Mouse (Mus musculus) CH12.LX (cell line): ENCODE data around the gene Plcb1. TPM values are rescaled to one million over a fixed set of nuclear protein-coding genes. Genes with fewer than 3 reads are reported as not detected.

ENCODE experiments used
- DNase-seq: peaks from one replicate; pipeline ENCODE4 v3.0.0-alpha.2; 2013; ENCODE audit errors: extremely low read depth
- H3K27ac ChIP-seq: 2 replicates; pipeline ENCODE4 v1.5.1; 2012; ENCODE audit warnings: low read depth, mild to moderate bottlenecking, control low read depth, moderate library complexity; ENCODE audit not compliant: insufficient read depth
- H3K27me3 ChIP-seq: replicated peaks from 2 replicates; pipeline ENCODE3; 2012; ENCODE audit warnings: inconsistent platforms
- H3K36me3 ChIP-seq, 2 experiments: replicated peaks in 1 of 2; 2 replicates each; pipeline versions ENCODE3 to v1.6.1; 2012; ENCODE audit warnings: inconsistent platforms in 1 of 2, low read length in 1 of 2, mild to moderate bottlenecking in 1 of 2, mixed read lengths in 1 of 2, moderate library complexity in 1 of 2; ENCODE audit not compliant: control insufficient read depth in 1 of 2, insufficient read depth in 1 of 2
- H3K4me1 ChIP-seq, 2 experiments: 2 replicates each; pipeline ENCODE4 v1.6.1; 2012; ENCODE audit warnings: inconsistent platforms in 1 of 2, moderate library complexity in 1 of 2; ENCODE audit not compliant: insufficient read depth in 2 of 2, control insufficient read depth in 1 of 2
- H3K4me2 ChIP-seq: 2 replicates; pipeline ENCODE4 v1.6.1; 2012; ENCODE audit warnings: low read depth, mild to moderate bottlenecking, control low read depth; ENCODE audit not compliant: poor library complexity, insufficient read depth, severe bottlenecking
- H3K4me3 ChIP-seq, 3 experiments: fragments of 150-350 bp in 1 of 3; sonication (generic) in 1 of 3; replicated peaks in 1 of 3; 2 replicates each; pipeline versions ENCODE3 to v1.5.1; 2011 to 2012; ENCODE audit warnings: low read depth in 2 of 3, low read length in 2 of 3, mild to moderate bottlenecking in 2 of 3, moderate library complexity in 2 of 3, control low read depth in 1 of 3, improper control_type of control experiment in 1 of 3, inconsistent platforms in 1 of 3, mixed read lengths in 1 of 3; ENCODE audit not compliant: poor library complexity in 1 of 3
- H3K79me2 ChIP-seq: replicated peaks from 2 replicates; pipeline ENCODE4 v1.6.1; 2012; ENCODE audit warnings: mild to moderate bottlenecking, moderate library complexity; ENCODE audit not compliant: control insufficient read depth, poor library complexity, insufficient read depth, severe bottlenecking; ENCODE audit errors: extremely low read depth
- H3K9ac ChIP-seq: 2 replicates; pipeline ENCODE4 v1.6.1; 2012; ENCODE audit warnings: low read depth, mild to moderate bottlenecking, control low read depth, moderate library complexity; ENCODE audit not compliant: insufficient read depth
- H3K9me3 ChIP-seq: replicated peaks from 2 replicates; pipeline ENCODE3; 2012; ENCODE audit warnings: low read length, inconsistent platforms, mixed read lengths
- CHD2 ChIP-seq: IDR thresholded peaks from 2 replicates; pipeline ENCODE4 v1.6.1; 2011; ENCODE audit warnings: low read length, improper control_type of control experiment
- CTCF ChIP-seq, 2 experiments: IDR thresholded peaks in 1 of 2; conservative IDR thresholded peaks in 1 of 2; 2 replicates each; pipeline ENCODE4 v1.5.1; 2011 to 2012; ENCODE audit warnings: low read depth in 2 of 2, low read length in 2 of 2, improper control_type of control experiment in 1 of 2, inconsistent platforms in 1 of 2, mild to moderate bottlenecking in 1 of 2, moderate library complexity in 1 of 2
- E2F4 ChIP-seq: IDR thresholded peaks from 2 replicates; pipeline ENCODE4 v1.6.1; 2011; ENCODE audit warnings: low read depth, low read length, improper control_type of control experiment; ENCODE audit not compliant: insufficient replicate concordance
- ELF1 ChIP-seq: IDR thresholded peaks from 2 replicates; pipeline ENCODE4 v1.6.1; 2014; ENCODE audit warnings: low read depth, mild to moderate bottlenecking, inconsistent platforms, low read length, improper control_type of control experiment
- ETS1 ChIP-seq: conservative IDR thresholded peaks from 2 replicates; pipeline ENCODE4 v1.6.1; 2012; ENCODE audit warnings: low read depth, mild to moderate bottlenecking, inconsistent platforms, low read length, improper control_type of control experiment, moderate library complexity
- HCFC1 ChIP-seq: IDR thresholded peaks from 2 replicates; pipeline ENCODE4 v1.6.1; 2012; ENCODE audit warnings: low read depth, mild to moderate bottlenecking, inconsistent platforms, low read length, improper control_type of control experiment
- IRF4 ChIP-seq: IDR thresholded peaks from 2 replicates; pipeline ENCODE4 v1.6.1; 2014; ENCODE audit warnings: low read depth, mild to moderate bottlenecking, inconsistent platforms, low read length, improper control_type of control experiment
- JUN ChIP-seq: IDR thresholded peaks from 2 replicates; pipeline ENCODE4 v1.6.1; 2011; ENCODE audit warnings: low read depth, mild to moderate bottlenecking, low read length, improper control_type of control experiment, moderate library complexity; ENCODE audit not compliant: insufficient read depth
- KAT2A ChIP-seq: IDR thresholded peaks from 2 replicates; pipeline ENCODE4 v1.6.1; 2012; ENCODE audit warnings: low read length, improper control_type of control experiment, inconsistent platforms; ENCODE audit not compliant: insufficient replicate concordance
- MAX ChIP-seq: IDR thresholded peaks from 2 replicates; pipeline ENCODE4 v1.6.1; 2011; ENCODE audit warnings: low read length, improper control_type of control experiment
- MAZ ChIP-seq: IDR thresholded peaks from 2 replicates; pipeline ENCODE4 v1.6.1; 2012; ENCODE audit warnings: low read depth, mild to moderate bottlenecking, inconsistent platforms, low read length, improper control_type of control experiment, moderate library complexity
- MEF2A ChIP-seq: IDR thresholded peaks from 2 replicates; pipeline ENCODE4 v1.6.1; 2014; ENCODE audit warnings: low read depth, mild to moderate bottlenecking, inconsistent platforms, low read length, improper control_type of control experiment, borderline replicate concordance
- MYC ChIP-seq: IDR thresholded peaks from 2 replicates; pipeline ENCODE4 v1.6.1; 2011; ENCODE audit warnings: low read depth, mild to moderate bottlenecking, improper control_type of control experiment, low read length
- NELFE ChIP-seq: IDR thresholded peaks from 2 replicates; pipeline ENCODE4 v1.6.1; 2011; ENCODE audit warnings: low read depth, low read length, improper control_type of control experiment
- POLR2A ChIP-seq: IDR thresholded peaks from 2 replicates; pipeline ENCODE4 v1.6.1; 2011; ENCODE audit warnings: low read depth, mild to moderate bottlenecking, improper control_type of control experiment, low read length
- POLR2AphosphoS2 ChIP-seq: IDR thresholded peaks from 2 replicates; pipeline ENCODE4 v1.6.1; 2011; ENCODE audit warnings: low read depth, low read length, improper control_type of control experiment
- RAD21 ChIP-seq: IDR thresholded peaks from 2 replicates; pipeline ENCODE4 v1.6.1; 2011; ENCODE audit warnings: low read depth, mild to moderate bottlenecking, low read length, improper control_type of control experiment, moderate library complexity
- RCOR1 ChIP-seq: conservative IDR thresholded peaks from 2 replicates; pipeline ENCODE4 v1.6.1; 2012; ENCODE audit warnings: low read depth, mild to moderate bottlenecking, inconsistent platforms, low read length, improper control_type of control experiment
- SIN3A ChIP-seq: IDR thresholded peaks from 2 replicates; pipeline ENCODE4 v1.6.1; 2012; ENCODE audit warnings: low read length, improper control_type of control experiment, inconsistent platforms
- TBP ChIP-seq: conservative IDR thresholded peaks from 2 replicates; pipeline ENCODE4 v1.6.1; 2011; ENCODE audit warnings: low read depth, low read length, improper control_type of control experiment
- UBTF ChIP-seq: IDR thresholded peaks from 2 replicates; pipeline ENCODE4 v1.6.1; 2012; ENCODE audit warnings: low read depth, mild to moderate bottlenecking, inconsistent platforms, low read length, improper control_type of control experiment, moderate library complexity
- USF1 ChIP-seq: IDR thresholded peaks from 2 replicates; pipeline ENCODE4 v1.6.1; 2014; ENCODE audit warnings: low read depth, mild to moderate bottlenecking, inconsistent platforms, low read length, improper control_type of control experiment
- USF2 ChIP-seq: conservative IDR thresholded peaks from 2 replicates; pipeline ENCODE4 v1.6.1; 2011; ENCODE audit warnings: low read depth, low read length, improper control_type of control experiment
- ZC3H11A ChIP-seq: IDR thresholded peaks from 2 replicates; pipeline ENCODE4 v1.6.1; 2012; ENCODE audit warnings: low read depth, mild to moderate bottlenecking, inconsistent platforms, low read length, improper control_type of control experiment
- dilution Hi-C: fragments of 300-500 bp; cut with MboI; formaldehyde crosslinking; loops from 2 replicates; pipeline ENCODE4 v1.14.3; 2020; ENCODE audit warnings: low sequenced_read_pairs; ENCODE audit not compliant: extremely low pct_unique_long_range_greater_than_20kb, extremely low pct_ligation_motif_present
- in situ Hi-C: fragments of 300-500 bp; cut with MboI; formaldehyde crosslinking; loops from 3 replicates; pipeline ENCODE4 v1.14.3; 2019; ENCODE audit warnings: low sequenced_read_pairs, low pct_ligation_motif_present, low pct_unique_long_range_greater_than_20kb, mixed read lengths
- polyA plus RNA-seq: library from polyadenylated mRNA; unstranded; fragments of >175 nt; gene quantifications from 2 replicates; pipeline ENCODE4 v1.2.1, GENCODE M21; 2012; ENCODE audit warnings: low read depth; ENCODE audit not compliant: insufficient read length
- total RNA-seq, 2 experiments: library from RNA; depleted of rRNA; stranded (reverse); fragments of 300-350 nt in 1 of 2; fragments of >200 nt in 1 of 2; gene quantifications; 2 replicates each; pipeline ENCODE4 v1.2.3; 2012 to 2014

The Plcb1 gene
- total and polyA plus RNA-seq, 3 experiments: not detected

DNA sequence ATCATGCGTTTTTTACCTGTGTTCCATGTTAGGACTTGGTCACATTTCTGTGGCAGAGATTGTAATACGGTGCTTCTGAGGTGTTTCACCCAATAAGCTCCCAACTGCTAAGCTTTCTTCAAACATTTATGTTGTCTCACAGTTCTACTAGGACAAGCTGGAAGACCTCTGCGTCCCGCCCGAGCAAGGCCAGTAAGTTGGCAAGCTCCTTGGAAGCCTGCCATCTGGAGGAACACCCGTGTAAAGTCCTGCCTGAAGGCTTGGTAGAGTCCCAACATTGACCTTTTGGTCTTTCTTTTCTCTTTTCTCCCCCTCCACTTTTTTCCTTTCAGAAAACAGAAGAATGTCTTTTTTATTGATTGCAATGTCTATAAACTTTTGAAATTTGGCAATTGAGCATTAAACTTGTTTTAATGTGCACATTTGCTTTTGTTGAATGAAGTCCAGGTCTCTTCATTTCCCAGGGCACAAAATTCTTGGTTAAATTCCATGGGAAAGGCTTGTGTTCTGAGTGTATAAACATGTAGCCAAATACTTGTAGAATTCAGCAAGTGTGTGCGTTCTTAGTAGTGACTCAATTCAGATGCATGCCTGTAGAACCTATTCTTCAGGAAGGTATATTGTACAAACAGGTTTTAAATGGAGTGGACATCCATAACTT is 79.2 kb downstream of the Plcb1 start:
- Histone ChIP-seq H3K4me2 (no peak overlapping the region), H3K9ac (no peak overlapping the region), H3K9me3 (peaks cover 35% of the 10 kb centered on the region), H3K79me2 (no peaks in the 10 kb centered on the region), H3K27ac (no peak overlapping the region), H3K36me3 (no peaks in the 10 kb centered on the region), H3K4me3 (no peak overlapping the region)
- DNase-seq: no peak
- dilution Hi-C loops: no loop called here
- in situ Hi-C loops: no loop called here
- TF ChIP-seq HCFC1: no peak
- TF ChIP-seq ZC3H11A: no peak
- no peak for TF ChIP-seq JUN
- no peak for TF ChIP-seq POLR2AphosphoS2
- no peak for TF ChIP-seq CTCF (conservative IDR thresholded peaks at IDR 0.05 in 1 of 2, IDR thresholded peaks at IDR 0.05 in 1 of 2; ENCODE audit: low read depth in 2 of 2, low read length in 2 of 2)
- TF ChIP-seq USF2: no peak
- no peak for TF ChIP-seq SIN3A
- no peak for TF ChIP-seq IRF4
- TF ChIP-seq UBTF: no peak
- no peak for TF ChIP-seq POLR2A
- TF ChIP-seq, all 38 proteins: peak for 0
- Histone ChIP-seq H3K4me1 (no peaks in the 10 kb centered on the region), H3K27me3 (no peaks in the 10 kb centered on the region)

DNA sequence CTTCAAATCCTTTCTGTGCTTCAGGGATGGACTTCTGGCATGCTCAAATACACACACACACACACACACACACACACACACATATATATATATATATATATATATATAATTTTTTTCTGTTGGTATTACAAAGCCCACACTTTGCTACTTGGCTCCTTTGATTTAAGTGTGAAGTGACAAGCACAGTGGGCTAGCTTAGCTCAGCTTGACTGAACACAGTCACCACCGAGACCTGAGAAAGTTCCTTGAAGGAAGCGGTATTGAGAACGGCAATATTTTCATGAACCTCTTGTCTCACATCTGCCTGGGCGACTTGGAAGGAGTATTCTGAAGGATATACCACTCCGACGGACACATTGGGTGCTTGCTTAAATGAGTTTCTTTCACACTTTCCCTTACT is 81.5 kb downstream of the Plcb1 start:
- no peak for TF ChIP-seq MAZ
- no peak for TF ChIP-seq TBP
- TF ChIP-seq, all 38 proteins: peak for 0
- no peaks in the 10 kb centered on the region for H3K4me1 ChIP-seq
- no peaks in the 10 kb centered on the region for H3K36me3 ChIP-seq
- no peaks in the 10 kb centered on the region for H3K27me3 ChIP-seq
- dilution Hi-C loops (no loop called here), in situ Hi-C loops (no loop called here)
- DNase-seq: no peak
- no peak overlapping the region for H3K4me3 ChIP-seq
- no peak overlapping the region for H3K27ac ChIP-seq
- H3K4me2 ChIP-seq: no peak overlapping the region
- H3K9ac ChIP-seq: no peak overlapping the region
- no peaks in the 10 kb centered on the region for H3K79me2 ChIP-seq
- peaks cover 42% of the 10 kb centered on the region for H3K9me3 ChIP-seq

DNA sequence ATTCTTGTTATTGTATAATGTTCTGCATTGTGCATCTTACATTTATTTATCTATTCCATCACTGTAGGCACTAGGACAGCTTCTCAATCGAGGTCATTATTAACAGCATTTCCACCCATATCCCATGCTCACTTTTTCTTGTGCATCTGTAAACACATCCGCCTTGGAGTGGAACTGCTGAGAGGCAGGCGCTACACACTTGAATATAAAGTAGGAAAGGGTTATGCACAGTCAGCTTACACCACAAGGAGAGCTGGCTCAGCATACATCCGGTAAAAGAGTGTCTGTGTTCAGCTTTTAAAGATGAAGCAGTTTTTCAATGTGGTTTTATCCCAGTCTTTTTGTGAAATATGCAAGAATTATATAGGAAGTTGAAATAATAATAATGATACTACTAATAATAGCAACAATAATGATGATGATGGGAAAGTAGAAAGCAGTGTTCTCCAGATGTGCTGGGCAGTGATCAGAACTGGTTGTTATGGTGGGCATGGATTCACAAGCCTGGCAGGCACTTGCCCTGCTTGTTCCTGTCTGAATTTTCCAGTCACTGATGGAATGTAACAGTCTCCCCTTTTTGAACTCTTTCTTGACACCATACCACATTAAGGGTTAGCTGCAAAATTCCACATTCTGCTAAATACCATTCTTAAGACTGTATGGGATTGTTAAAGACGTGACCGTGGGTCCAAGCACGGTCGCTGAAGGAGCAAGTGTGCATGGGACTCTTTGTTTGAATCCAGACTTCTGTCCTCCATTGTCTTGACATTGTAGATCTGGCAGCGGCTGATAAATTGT is 86.0 kb downstream of the Plcb1 start:
- Histone ChIP-seq H3K9me3 (peaks cover 38% of the 10 kb centered on the region), H3K27ac (no peak overlapping the region), H3K4me2 (no peak overlapping the region), H3K79me2 (no peaks in the 10 kb centered on the region), H3K9ac (no peak overlapping the region), H3K27me3 (no peaks in the 10 kb centered on the region), H3K4me3 (no peak overlapping the region), H3K36me3 (no peaks in the 10 kb centered on the region), H3K4me1 (no peaks in the 10 kb centered on the region)
- in situ Hi-C loops (no loop called here), dilution Hi-C loops (no loop called here)
- DNase-seq: no peak
- TF ChIP-seq RCOR1 (no peak), MAZ (no peak), KAT2A (no peak), NELFE (no peak), IRF4 (no peak), CHD2 (no peak), ETS1 (no peak), ELF1 (no peak), E2F4 (no peak), USF1 (no peak), TBP (no peak), UBTF (no peak), MEF2A (no peak), MAX (no peak), MYC (no peak), RAD21 (no peak), CTCF (conservative IDR thresholded peaks at IDR 0.05 in 1 of 2, IDR thresholded peaks at IDR 0.05 in 1 of 2; ENCODE audit: low read depth in 2 of 2, low read length in 2 of 2) (no peak)
